Mouse (Mus musculus): ENCODE measurements around the gene Hba-a2. TPM values are rescaled to one million over a fixed set of nuclear protein-coding genes. Genes with fewer than 3 reads are reported as not detected.

Hba-a2 gene
- polyA plus RNA-seq (2017; shearing (Covaris generic)), result not detected

GRCm38 (mm10) chr11:32296203-32296602 is at the start of gene Hba-a2:
Hba-a2 (plus strand) TSS chr11:32296489.

GRCm38 (mm10) chr11:32267188-32267884 is 29.0 kb upstream of the Hba-a2 start, which contains the start of gene Nprl3:
Nprl3 (minus strand) TSS chr11:32267707.

GRCm38 (mm10) chr11:32276347-32276746 is 19.9 kb upstream of the Hba-a2 start, which contains the start of gene Hba-x:
Hba-x (plus strand) TSS chr11:32276400.

GRCm38 (mm10) chr11:32283091-32283777 is 13.1 kb upstream of the Hba-a2 start, which contains the start of gene Hba-a1:
Hba-a1 (plus strand) TSS chr11:32283511.

GRCm38 (mm10) chr11:32286695-32287492 is 9.4 kb upstream of the Hba-a2 start, which contains the start of gene Hbq1b:
Hbq1b (plus strand) TSS chr11:32286965.

GRCm38 (mm10) chr11:32299865-32300264 is 3.6 kb downstream of the Hba-a2 start, which contains the start of gene Hbq1a:
Hbq1a (plus strand) TSS chr11:32300069.

Other genes starting within 250 kb of the Hba-a2 start
- gene Il9r, start 96.2 kb upstream of the Hba-a2 start, polyA plus RNA-seq (2017; shearing (Covaris generic)), result 4.8 TPM
- gene Snrnp25, start 91.1 kb upstream of the Hba-a2 start, polyA plus RNA-seq (2017; shearing (Covaris generic)), result 20.3 TPM
- not detected for gene Rhbdf1, start 74.2 kb upstream of the Hba-a2 start, polyA plus RNA-seq (2017; shearing (Covaris generic))
- 15.4 TPM for gene Mpg, start 70.0 kb upstream of the Hba-a2 start, polyA plus RNA-seq (2017; shearing (Covaris generic))
- 47.4 TPM for gene Nprl3, start 28.8 kb upstream of the Hba-a2 start, polyA plus RNA-seq (2017; shearing (Covaris generic))
- gene Hba-x, start 20.1 kb upstream of the Hba-a2 start, polyA plus RNA-seq (2017; shearing (Covaris generic)), result not detected
- gene Hba-a1, start 13.0 kb upstream of the Hba-a2 start, polyA plus RNA-seq (2017; shearing (Covaris generic)), result not detected
- not detected for gene Hbq1b, start 9.5 kb upstream of the Hba-a2 start, polyA plus RNA-seq (2017; shearing (Covaris generic))
- not detected for gene Hbq1a, start 3.6 kb downstream of the Hba-a2 start, polyA plus RNA-seq (2017; shearing (Covaris generic))
- gene Sh3pxd2b, start 51.3 kb downstream of the Hba-a2 start, polyA plus RNA-seq (2017; shearing (Covaris generic)), result not detected
- gene Ubtd2, start 158.9 kb downstream of the Hba-a2 start, polyA plus RNA-seq (2017; shearing (Covaris generic)), result 8.5 TPM
- 0.97 TPM for gene Efcab9, start 235.6 kb downstream of the Hba-a2 start, polyA plus RNA-seq (2017; shearing (Covaris generic))
- 198 TPM for gene Stk10, start 236.8 kb downstream of the Hba-a2 start, polyA plus RNA-seq (2017; shearing (Covaris generic))

Measured in effector memory CD4-positive, alpha-beta T cell, adult 5 months (primary cell).